Mouse (Mus musculus): ENCODE data around the gene Chst11. TPM values are rescaled to one million over a fixed set of nuclear protein-coding genes. Genes with fewer than 3 reads are reported as not detected.
A peak's percentile ranks its signal among the peaks of the same experiment; 100 is the strongest.

Gene Chst11
- polyA plus RNA-seq, 1 experiment from 2014 or later, result 2.5 TPM

GRCm38 (mm10) chr10:83068466-83068865 lies 83.2 kb downstream of the Chst11 start:
- H3K9me3 ChIP-seq (replicated peaks), result no peaks in the 10 kb centered on the region
- WGBS, result 86% methylated on average over 8 of the region's 8 CpGs
- H3K4me3 ChIP-seq, result no peak overlapping the region
- no peaks in the 10 kb centered on the region for H3K36me3 ChIP-seq
- H3K27ac ChIP-seq, result no peak overlapping the region
- H3K4me2 ChIP-seq (replicated peaks), result no peak overlapping the region
- H3K9ac ChIP-seq, result no peak overlapping the region
- no peak for ATAC-seq (ENCODE audit: low FRiP score)
- no peaks in the 10 kb centered on the region for H3K27me3 ChIP-seq
- peaks cover 8% of the 10 kb centered on the region; the same call in 1 of the 2 replicates for H3K4me1 ChIP-seq

- H3K4me2 ChIP-seq (replicated peaks), result no peak overlapping the region
- 8% methylated on average over 5 of the region's 5 CpGs for WGBS
Measured at GRCm38 (mm10) chr10:83069791-83070190, 84.5 kb downstream of the Chst11 start.

GRCm38 (mm10) chr10:83071785-83072580 lies 86.7 kb downstream of the Chst11 start:
- H3K4me1 ChIP-seq, result peaks cover 8% of the 10 kb centered on the region; the same call in 1 of the 2 replicates
- WGBS, result 68% methylated on average over 19 of the region's 19 CpGs
- no peaks in the 10 kb centered on the region for H3K9me3 ChIP-seq (replicated peaks)
- ATAC-seq (ENCODE audit: low FRiP score), result no peak
- no peak overlapping the region for H3K4me3 ChIP-seq
- H3K27me3 ChIP-seq, result no peaks in the 10 kb centered on the region
- no peaks in the 10 kb centered on the region for H3K36me3 ChIP-seq
- no peak overlapping the region for H3K9ac ChIP-seq
- H3K27ac ChIP-seq, result no peak overlapping the region
- H3K4me2 ChIP-seq (replicated peaks), result no peak overlapping the region

More at GRCm38 (mm10) chr10:83069791-83070190, 84.5 kb downstream of the Chst11 start:
- Histone ChIP-seq H3K27ac (no peak overlapping the region), H3K36me3 (no peaks in the 10 kb centered on the region), H3K9me3 (replicated peaks) (no peaks in the 10 kb centered on the region), H3K27me3 (no peaks in the 10 kb centered on the region), H3K9ac (no peak overlapping the region), H3K4me3 (no peak overlapping the region), H3K4me1 (peaks cover 8% of the 10 kb centered on the region; the same call in 1 of the 2 replicates)
- ATAC-seq (ENCODE audit: low FRiP score), result no peak

GRCm38 (mm10) chr10:83073119-83073518 lies 87.8 kb downstream of the Chst11 start:
- H3K9me3 ChIP-seq (replicated peaks), result no peaks in the 10 kb centered on the region
- H3K27ac ChIP-seq, result no peak overlapping the region
- 57% methylated on average over 7 of the region's 7 CpGs for WGBS
- H3K36me3 ChIP-seq, result no peaks in the 10 kb centered on the region
- no peak overlapping the region for H3K4me3 ChIP-seq
- no peaks in the 10 kb centered on the region for H3K27me3 ChIP-seq
- H3K9ac ChIP-seq, result no peak overlapping the region
- peaks cover 8% of the 10 kb centered on the region; the same call in 1 of the 2 replicates for H3K4me1 ChIP-seq
- H3K4me2 ChIP-seq (replicated peaks), result no peak overlapping the region
- ATAC-seq (ENCODE audit: low FRiP score), result peak; percentile 47

- ATAC-seq (ENCODE audit: low FRiP score), result no peak
- H3K27me3 ChIP-seq, result no peaks in the 10 kb centered on the region
Measured at GRCm38 (mm10) chr10:83076816-83077215, 91.5 kb downstream of the Chst11 start.

GRCm38 (mm10) chr10:83078723-83079122 lies 93.4 kb downstream of the Chst11 start:
- Histone ChIP-seq H3K27me3 (no peaks in the 10 kb centered on the region), H3K4me3 (no peak overlapping the region), H3K4me2 (replicated peaks) (no peak overlapping the region), H3K36me3 (no peaks in the 10 kb centered on the region), H3K27ac (no peak overlapping the region), H3K9me3 (replicated peaks) (no peaks in the 10 kb centered on the region), H3K4me1 (peaks cover 25% of the 10 kb centered on the region), H3K9ac (no peak overlapping the region)
- 83% methylated on average over 8 of the region's 8 CpGs for WGBS
- ATAC-seq (ENCODE audit: low FRiP score), result no peak

More at GRCm38 (mm10) chr10:83076816-83077215, 91.5 kb downstream of the Chst11 start:
- Histone ChIP-seq H3K4me3 (no peak overlapping the region), H3K4me2 (replicated peaks) (no peak overlapping the region), H3K27ac (no peak overlapping the region), H3K36me3 (no peaks in the 10 kb centered on the region), H3K9me3 (replicated peaks) (no peaks in the 10 kb centered on the region), H3K9ac (no peak overlapping the region), H3K4me1 (peaks cover 29% of the 10 kb centered on the region)
- 92% methylated on average over 7 of the region's 7 CpGs for WGBS

GRCm38 (mm10) chr10:83079755-83080154 lies 94.5 kb downstream of the Chst11 start:
- no peaks in the 10 kb centered on the region for H3K36me3 ChIP-seq
- H3K4me1 ChIP-seq, result peaks cover 29% of the 10 kb centered on the region
- H3K4me3 ChIP-seq, result no peak overlapping the region
- no peak overlapping the region for H3K27ac ChIP-seq
- H3K9ac ChIP-seq, result no peak overlapping the region
- peak; percentile 6; the same call in 1 of the 2 replicates for ATAC-seq (ENCODE audit: low FRiP score)
- no peaks in the 10 kb centered on the region for H3K9me3 ChIP-seq (replicated peaks)
- H3K4me2 ChIP-seq (replicated peaks), result no peak overlapping the region
- WGBS, result 80% methylated on average over 13 of the region's 13 CpGs
- H3K27me3 ChIP-seq, result no peaks in the 10 kb centered on the region

- peak; percentile 44; the same call in 1 of the 2 replicates for ATAC-seq (ENCODE audit: low FRiP score)
- Histone ChIP-seq H3K4me2 (replicated peaks) (no peak overlapping the region), H3K9me3 (replicated peaks) (no peaks in the 10 kb centered on the region), H3K4me1 (peaks cover 29% of the 10 kb centered on the region), H3K4me3 (no peak overlapping the region), H3K27ac (peak overlapping the region; percentile 30; the same call in 1 of the 2 replicates), H3K27me3 (no peaks in the 10 kb centered on the region), H3K36me3 (no peaks in the 10 kb centered on the region), H3K9ac (peak overlapping the region; percentile 18; the same call in 1 of the 2 replicates)
- WGBS, result 36% methylated on average over 12 of the region's 12 CpGs
Measured at GRCm38 (mm10) chr10:83080275-83080741, 95.0 kb downstream of the Chst11 start.

- Histone ChIP-seq H3K36me3 (no peaks in the 10 kb centered on the region), H3K4me1 (peaks cover 29% of the 10 kb centered on the region), H3K27ac (0 out of 2 replicates have a peak overlapping the region, but pooled peaks have one; percentile 30), H3K27me3 (no peaks in the 10 kb centered on the region), H3K4me3 (no peak overlapping the region), H3K9me3 (replicated peaks) (no peaks in the 10 kb centered on the region), H3K4me2 (replicated peaks) (no peak overlapping the region), H3K9ac (peak overlapping the region; percentile 18; the same call in 1 of the 2 replicates)
- ATAC-seq (ENCODE audit: low FRiP score), result no peak; the same call in 1 of the 2 replicates
- 30% methylated on average over 10 of the region's 10 CpGs for WGBS
Measured at GRCm38 (mm10) chr10:83080930-83081329, 95.6 kb downstream of the Chst11 start.

- ATAC-seq (ENCODE audit: low FRiP score), result no peak
- H3K9me3 ChIP-seq (replicated peaks), result no peaks in the 10 kb centered on the region
- peaks cover 43% of the 10 kb centered on the region for H3K4me1 ChIP-seq
- H3K4me3 ChIP-seq, result no peak overlapping the region
- no peaks in the 10 kb centered on the region for H3K27me3 ChIP-seq
- no peak overlapping the region for H3K9ac ChIP-seq
- WGBS, result 64% methylated on average over 9 of the region's 9 CpGs
- no peak overlapping the region for H3K27ac ChIP-seq
- H3K4me2 ChIP-seq (replicated peaks), result no peak overlapping the region
- H3K36me3 ChIP-seq, result no peaks in the 10 kb centered on the region
Measured at GRCm38 (mm10) chr10:83083946-83084345, 98.6 kb downstream of the Chst11 start.

- Histone ChIP-seq H3K27ac (no peak overlapping the region), H3K4me3 (no peak overlapping the region), H3K9ac (no peak overlapping the region), H3K36me3 (no peaks in the 10 kb centered on the region), H3K4me1 (peaks cover 42% of the 10 kb centered on the region), H3K9me3 (replicated peaks) (no peaks in the 10 kb centered on the region), H3K4me2 (replicated peaks) (no peak overlapping the region), H3K27me3 (no peaks in the 10 kb centered on the region)
- WGBS, result 68% methylated on average over 7 of the region's 7 CpGs
- ATAC-seq (ENCODE audit: low FRiP score), result no peak
Measured at GRCm38 (mm10) chr10:83088318-83088717, 103.0 kb downstream of the Chst11 start.

- no peaks in the 10 kb centered on the region for H3K27me3 ChIP-seq
- H3K4me2 ChIP-seq (replicated peaks), result no peak overlapping the region
- no peak overlapping the region for H3K4me3 ChIP-seq
- H3K4me1 ChIP-seq, result peaks cover 42% of the 10 kb centered on the region
- ATAC-seq (ENCODE audit: low FRiP score), result no peak
- H3K36me3 ChIP-seq, result no peaks in the 10 kb centered on the region
- 19% methylated on average over 2 of the region's 2 CpGs for WGBS
- no peak overlapping the region; the same call in 1 of the 2 replicates for H3K27ac ChIP-seq
- H3K9me3 ChIP-seq (replicated peaks), result no peaks in the 10 kb centered on the region
- no peak overlapping the region for H3K9ac ChIP-seq
Measured at GRCm38 (mm10) chr10:83088826-83089225, 103.5 kb downstream of the Chst11 start.
